Mouse (Mus musculus) hindbrain, embryonic 14.5 days (tissue): ENCODE results near the gene Plscr5. TPM values are rescaled to one million over a fixed set of nuclear protein-coding genes. Genes with fewer than 3 reads are reported as not detected.

Experiments
- ATAC-seq: fragments of 200-750 bp; cut with Nextera tagmentation; 2 replicates; pipeline ENCODE4 v1.8.0; 2017; ENCODE audit warnings: moderate number of reproducible peaks, mild to moderate bottlenecking, moderate TSS enrichment, moderate library complexity; ENCODE audit not compliant: low FRiP score
- DNase-seq: peaks from one replicate; pipeline ENCODE4 v3.0.0-alpha.2; 2015; ENCODE audit warnings: low spot score
- H3K27ac ChIP-seq: fragments of 300-500 bp; sonication (generic); 2 replicates; pipeline ENCODE4 v1.5.1; 2014; ENCODE audit warnings: mild to moderate bottlenecking, moderate library complexity
- H3K27me3 ChIP-seq: fragments of 300-500 bp; sonication (generic); 2 replicates; pipeline ENCODE4 v1.6.1; 2014; ENCODE audit warnings: mild to moderate bottlenecking, low read length, mixed read lengths; ENCODE audit not compliant: control insufficient read depth, insufficient read depth
- H3K36me3 ChIP-seq: fragments of 300-500 bp; sonication (generic); replicated peaks from 2 replicates; pipeline ENCODE4 v1.6.1; 2014; ENCODE audit not compliant: control insufficient read depth, insufficient read depth
- H3K4me1 ChIP-seq: fragments of 300-500 bp; sonication (generic); replicated peaks from 2 replicates; pipeline ENCODE4 v1.6.1; 2014; ENCODE audit warnings: antibody characterized with exemption, low read length, mixed read lengths; ENCODE audit not compliant: control insufficient read depth, insufficient read depth
- H3K4me2 ChIP-seq: fragments of 300-500 bp; sonication (generic); replicated peaks from 2 replicates; pipeline ENCODE4 v1.6.1; 2014; ENCODE audit warnings: mild to moderate bottlenecking, moderate library complexity
- H3K4me3 ChIP-seq: fragments of 300-500 bp; sonication (generic); replicated peaks from 2 replicates; pipeline ENCODE4 v1.5.1; 2014; ENCODE audit warnings: mild to moderate bottlenecking, low read length
- H3K9ac ChIP-seq: fragments of 300-500 bp; sonication (generic); 2 replicates; pipeline ENCODE4 v1.6.1; 2014
- H3K9me3 ChIP-seq: fragments of 300-500 bp; sonication (generic); 2 replicates; pipeline ENCODE4 v1.6.1; 2016; ENCODE audit warnings: low read length; ENCODE audit not compliant: control insufficient read depth
- WGBS: fragments of 180-500 bp; shearing (Covaris S2); extraction: QIAGEN DNeasy Blood & Tissue Kit; methylation state at CpG from one replicate; pipeline ENCODE4 v1.1.7; 2014; 5-methylcytosine and 5-hydroxymethylcytosine counted together
- polyA plus RNA-seq: library from polyadenylated mRNA; unstranded; fragments of >200 nt; fragmentation: Nextera tagmentation; extraction: Ambion mirVana; gene quantifications from 2 replicates; pipeline ENCODE4 v1.2.1, GENCODE M21; 2014

The Plscr5 gene
- polyA plus RNA-seq, 1 experiment from 2014 or later = 0.48 TPM

DNA sequence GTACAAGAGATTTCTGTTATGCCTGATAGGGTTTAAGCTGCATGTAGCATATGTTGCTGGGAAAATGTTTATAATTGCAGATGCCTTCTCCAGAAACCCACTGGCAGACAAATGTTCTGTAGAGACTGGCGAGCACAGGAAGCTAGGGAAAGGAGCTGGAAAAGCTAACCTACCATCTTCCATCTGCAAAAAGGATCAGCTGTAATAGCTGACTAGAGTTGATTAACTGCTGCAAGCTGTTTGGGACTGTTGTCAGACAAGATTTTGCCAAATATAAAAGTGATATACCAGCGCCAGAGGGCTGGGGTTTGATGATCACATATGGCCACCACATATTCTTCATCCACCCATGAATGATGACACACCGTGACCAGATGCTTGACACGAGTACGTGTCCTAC lies 6.8 kb downstream of the Plscr5 start:
- Histone ChIP-seq H3K9ac (no peak overlapping the region), H3K4me2 (no peak overlapping the region), H3K4me1 (no peaks in the 10 kb centered on the region), H3K9me3 (no peaks in the 10 kb centered on the region), H3K4me3 (no peak overlapping the region), H3K27me3 (no peaks in the 10 kb centered on the region), H3K36me3 (no peaks in the 10 kb centered on the region), H3K27ac (no peak overlapping the region)
- 70% methylated on average over 5 of the region's 5 CpGs for WGBS
- DNase-seq (no peak), ATAC-seq (no peak)

GRCm38 (mm10) chr9:92204397-92204796 lies 11.7 kb downstream of the Plscr5 start:
- ATAC-seq (no peak), DNase-seq (no peak)
- Histone ChIP-seq H3K4me2 (no peak overlapping the region), H3K27me3 (no peaks in the 10 kb centered on the region), H3K4me1 (no peaks in the 10 kb centered on the region), H3K36me3 (no peaks in the 10 kb centered on the region), H3K9ac (no peak overlapping the region), H3K27ac (no peak overlapping the region), H3K9me3 (no peaks in the 10 kb centered on the region), H3K4me3 (no peak overlapping the region)
- WGBS = 72% methylated on average over 2 of the region's 2 CpGs

GRCm38 (mm10) chr9:92207307-92207706 lies 14.6 kb downstream of the Plscr5 start:
- Histone ChIP-seq H3K4me1 (no peaks in the 10 kb centered on the region), H3K27ac (no peak overlapping the region), H3K4me3 (no peak overlapping the region), H3K4me2 (no peak overlapping the region), H3K9me3 (no peaks in the 10 kb centered on the region), H3K36me3 (no peaks in the 10 kb centered on the region), H3K27me3 (no peaks in the 10 kb centered on the region), H3K9ac (no peak overlapping the region)
- 43% methylated on average over 4 of the region's 4 CpGs for WGBS
- DNase-seq = peak; percentile 78
- no peak for ATAC-seq

- Histone ChIP-seq H3K9ac (no peak overlapping the region), H3K9me3 (no peaks in the 10 kb centered on the region), H3K4me1 (no peaks in the 10 kb centered on the region), H3K27me3 (no peaks in the 10 kb centered on the region), H3K27ac (no peak overlapping the region), H3K4me3 (no peak overlapping the region), H3K4me2 (no peak overlapping the region), H3K36me3 (no peaks in the 10 kb centered on the region)
- WGBS = 86% methylated on average over 8 of the region's 8 CpGs
- no peak for DNase-seq
- ATAC-seq = no peak
These were observed 15.0 kb downstream of the Plscr5 start for GRCm38 (mm10) chr9:92207757-92208156.

GRCm38 (mm10) chr9:92209850-92210249 lies 17.1 kb downstream of the Plscr5 start:
- ATAC-seq = no peak
- H3K4me1 ChIP-seq = no peaks in the 10 kb centered on the region
- no peak overlapping the region for H3K4me2 ChIP-seq
- no peak overlapping the region for H3K9ac ChIP-seq
- H3K27me3 ChIP-seq = no peaks in the 10 kb centered on the region
- DNase-seq = no peak
- H3K27ac ChIP-seq = no peak overlapping the region
- H3K4me3 ChIP-seq = no peak overlapping the region
- 79% methylated on average over 3 of the region's 3 CpGs for WGBS
- no peaks in the 10 kb centered on the region for H3K9me3 ChIP-seq
- H3K36me3 ChIP-seq = no peaks in the 10 kb centered on the region

- Histone ChIP-seq H3K9me3 (no peaks in the 10 kb centered on the region), H3K9ac (no peak overlapping the region), H3K4me2 (no peak overlapping the region), H3K36me3 (no peaks in the 10 kb centered on the region), H3K4me3 (no peak overlapping the region), H3K27me3 (no peaks in the 10 kb centered on the region), H3K4me1 (no peaks in the 10 kb centered on the region), H3K27ac (no peak overlapping the region)
- DNase-seq (no peak), ATAC-seq (no peak)
- 78% methylated on average over 7 of the region's 7 CpGs for WGBS
These were observed 17.7 kb downstream of the Plscr5 start for GRCm38 (mm10) chr9:92210386-92210967.

GRCm38 (mm10) chr9:92211048-92211447 lies 18.3 kb downstream of the Plscr5 start:
- DNase-seq = no peak
- Histone ChIP-seq H3K9me3 (no peaks in the 10 kb centered on the region), H3K36me3 (no peaks in the 10 kb centered on the region), H3K4me1 (no peaks in the 10 kb centered on the region), H3K4me2 (no peak overlapping the region), H3K9ac (no peak overlapping the region), H3K4me3 (no peak overlapping the region), H3K27me3 (no peaks in the 10 kb centered on the region), H3K27ac (no peak overlapping the region)
- 73% methylated on average over 3 of the region's 3 CpGs for WGBS
- no peak for ATAC-seq

GRCm38 (mm10) chr9:92217484-92217883 lies 24.7 kb downstream of the Plscr5 start:
- Histone ChIP-seq H3K4me1 (no peaks in the 10 kb centered on the region), H3K27me3 (no peaks in the 10 kb centered on the region), H3K36me3 (no peaks in the 10 kb centered on the region), H3K9ac (no peak overlapping the region), H3K27ac (no peak overlapping the region), H3K9me3 (no peaks in the 10 kb centered on the region), H3K4me3 (no peak overlapping the region), H3K4me2 (no peak overlapping the region)
- peak; percentile 52 for DNase-seq
- ATAC-seq = no peak
- 78% methylated on average over 4 of the region's 4 CpGs for WGBS

DNA sequence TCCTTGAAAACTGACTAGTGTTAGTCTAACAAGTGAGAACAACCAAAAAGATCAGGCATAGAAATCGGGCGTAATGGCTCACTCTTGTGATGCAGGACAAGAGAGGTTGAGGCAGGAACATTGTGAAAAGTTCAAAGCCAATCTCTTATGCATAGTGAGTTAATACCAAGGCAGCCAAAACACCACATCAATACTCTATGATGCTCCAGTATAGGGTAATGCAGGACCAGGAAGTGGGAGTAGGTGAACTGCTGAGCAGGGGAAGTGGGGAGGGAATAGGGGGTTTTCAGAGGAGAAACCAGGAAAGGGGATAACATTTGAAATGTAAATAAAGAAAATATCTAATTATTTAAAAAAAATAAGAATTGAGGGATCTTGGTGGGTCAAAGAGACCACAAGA lies 25.2 kb downstream of the Plscr5 start:
- Histone ChIP-seq H3K4me2 (no peak overlapping the region), H3K9me3 (no peaks in the 10 kb centered on the region), H3K27me3 (no peaks in the 10 kb centered on the region), H3K4me1 (no peaks in the 10 kb centered on the region), H3K36me3 (no peaks in the 10 kb centered on the region), H3K27ac (no peak overlapping the region), H3K4me3 (no peak overlapping the region), H3K9ac (no peak overlapping the region)
- ATAC-seq = no peak
- DNase-seq = no peak
- 90% methylated on average over 2 of the region's 2 CpGs for WGBS

DNA sequence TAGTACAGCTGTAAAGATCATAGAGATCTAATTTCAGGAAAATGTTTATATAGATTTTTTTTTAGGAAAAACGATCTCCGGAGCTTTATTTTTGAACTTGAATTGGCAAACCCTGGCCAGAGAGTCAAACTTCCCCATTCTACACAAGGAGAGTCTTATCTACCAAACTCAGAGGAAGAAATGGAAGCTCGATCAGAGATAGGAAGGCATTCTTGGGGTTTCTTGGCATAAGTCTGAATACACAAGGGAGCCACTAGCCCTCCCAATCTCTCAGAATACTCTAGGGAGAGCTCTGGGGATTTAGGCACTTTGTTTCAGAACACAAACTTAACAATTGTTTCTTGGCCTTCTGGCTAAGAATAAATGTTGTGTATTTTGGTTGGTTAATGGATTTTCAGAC lies 27.4 kb downstream of the Plscr5 start:
- Histone ChIP-seq H3K27me3 (no peaks in the 10 kb centered on the region), H3K4me2 (no peak overlapping the region), H3K4me1 (no peaks in the 10 kb centered on the region), H3K27ac (no peak overlapping the region), H3K36me3 (no peaks in the 10 kb centered on the region), H3K9me3 (no peaks in the 10 kb centered on the region), H3K4me3 (no peak overlapping the region), H3K9ac (no peak overlapping the region)
- WGBS = 82% methylated on average over 3 of the region's 3 CpGs
- no peak for ATAC-seq
- no peak for DNase-seq
